In the genomic region with DNA sequence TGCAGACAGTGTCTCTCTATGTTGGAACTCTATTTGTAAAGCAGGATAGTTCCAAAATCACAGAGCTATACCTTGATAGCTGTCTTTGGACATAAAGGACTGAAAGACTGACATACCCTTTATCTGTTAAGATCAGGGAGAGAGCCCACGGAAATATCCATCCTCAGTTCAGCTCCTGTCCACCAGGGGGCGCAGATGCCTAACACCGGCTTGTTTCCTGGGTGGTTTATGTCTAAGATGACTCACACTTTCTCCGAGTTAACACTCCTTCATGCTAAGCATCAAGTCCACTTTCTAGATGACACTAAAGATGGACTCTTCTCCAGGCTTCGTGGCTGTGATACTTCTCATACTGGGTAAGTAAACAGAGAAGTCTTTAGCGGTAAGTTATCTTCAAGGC, we compare ENCODE assay signal across 8 mouse cellular contexts.
DNase-seq lines count a peak whose midpoint lies in the region; ATAC-seq and TF ChIP-seq lines count a peak whose summit lies in the region.
"Not testable (repeated sequence)": the region's sequence is repeated elsewhere in the genome, so short reads cannot be mapped to it uniquely, and the experiment has no call there.

No protein-coding gene starts in this region.

- not testable (repeated sequence) for H3K4me2 ChIP-seq in heart, postnatal 0 days (ENCODE audit: low read depth, low read length)

- H3K9me3 ChIP-seq in heart, postnatal 0 days (replicated peaks; ENCODE audit: control insufficient read depth, low read length): not testable (repeated sequence)

- not testable (repeated sequence) for H3K27me3 ChIP-seq in heart, postnatal 0 days (ENCODE audit: control insufficient read depth, insufficient read depth, low read length); thymus, adult 2 months (ENCODE audit: control insufficient read depth, insufficient read depth, low read length)

- TF ChIP-seq POLR2A in lung, adult 2 months (IDR thresholded peaks at IDR 0.05; ENCODE audit: borderline replicate concordance, extremely low read depth, low read depth, low read length); thymus, adult 2 months (IDR thresholded peaks at IDR 0.05; ENCODE audit: control insufficient read depth, extremely low read depth, insufficient read depth, low read length, poor library complexity): not testable (repeated sequence)

- DNase-seq in adrenal gland, postnatal 36 days: peak; percentile 24 to 28
- peak; percentile 26 for DNase-seq in embryo, embryonic 9.5 days (ENCODE audit: extremely low spot score)
- not testable (repeated sequence) for DNase-seq in heart, postnatal 0 days (ENCODE audit: low spot score); lung, adult 2 months
- DNase-seq in kidney, postnatal 10 days: peak; percentile 30
- peak; percentile 61 for DNase-seq in thymus, adult 2 months

- not testable (repeated sequence) for H3K4me3 ChIP-seq in heart, postnatal 0 days (ENCODE audit: low read depth, low read length); lung, adult 2 months (replicated peaks; ENCODE audit: extremely low read depth, low read depth, low read length); thymus, adult 2 months (ENCODE audit: control insufficient read depth, insufficient read depth, low read length)

- peak; percentile 74 for ATAC-seq in CD4-positive, CD25-positive, alpha-beta regulatory T cell, adult 4 months
- ATAC-seq in heart, postnatal 0 days (ENCODE audit: insufficient read depth, low read depth): not testable (repeated sequence)
- ATAC-seq in neutrophil, adult 5-6 weeks (ENCODE audit: extremely low read depth, insufficient number of reproducible peaks, low FRiP score, poor library complexity, severe bottlenecking): peak; percentile 44; the same call in 1 of the 2 replicates

- H3K36me3 ChIP-seq in heart, postnatal 0 days (replicated peaks; ENCODE audit: control insufficient read depth, insufficient read depth, low read length); thymus, adult 2 months (ENCODE audit: control insufficient read depth, insufficient read depth, low read length): not testable (repeated sequence)

- WGBS in heart, postnatal 0 days: 11% methylated on average over 6 of the region's 6 CpGs
- WGBS in lung, adult 2 months: 21% methylated on average over 6 of the region's 6 CpGs
- WGBS in thymus, adult 2 months: 19% methylated on average over 6 of the region's 6 CpGs

- peak; percentile 53 for TF ChIP-seq CTCF in heart, postnatal 0 days (IDR thresholded peaks at IDR 0.05; ENCODE audit: low read depth)
- TF ChIP-seq CTCF in lung, adult 2 months (IDR thresholded peaks at IDR 0.05; ENCODE audit: insufficient read depth, low read length): peak; percentile 50
- TF ChIP-seq CTCF in thymus, adult 2 months (IDR thresholded peaks at IDR 0.05; ENCODE audit: borderline replicate concordance, control insufficient read depth, extremely low read depth, insufficient read depth, low read length, poor library complexity): not testable (repeated sequence)

- not testable (repeated sequence) for H3K27ac ChIP-seq in heart, postnatal 0 days (ENCODE audit: low read depth); thymus, adult 2 months (ENCODE audit: control insufficient read depth, insufficient read depth, low read length)

- TF ChIP-seq EP300 in heart, postnatal 0 days (IDR thresholded peaks at IDR 0.05; ENCODE audit: low read depth): not testable (repeated sequence)

- H3K4me1 ChIP-seq in heart, postnatal 0 days (ENCODE audit: control insufficient read depth, insufficient read depth); lung, adult 2 months (ENCODE audit: control insufficient read depth, insufficient read depth, low read length); thymus, adult 2 months (replicated peaks; ENCODE audit: control insufficient read depth, insufficient read depth, low read length): not testable (repeated sequence)

- not testable (repeated sequence) for H3K9ac ChIP-seq in heart, postnatal 0 days (replicated peaks; ENCODE audit: low read depth, low read length)
